Mouse (Mus musculus) lung, embryonic 14.5 days (tissue): ENCODE results near the gene Cort. TPM values are rescaled to one million over a fixed set of nuclear protein-coding genes. Genes with fewer than 3 reads are reported as not detected.
A peak's percentile ranks its signal among the peaks of the same experiment; 100 is the strongest.

Experiments
- ATAC-seq: fragments of 200-750 bp; cut with Nextera tagmentation; 2 replicates; pipeline ENCODE4 v1.8.0; 2017; ENCODE audit warnings: mild to moderate bottlenecking, moderate TSS enrichment, moderate library complexity; ENCODE audit not compliant: insufficient read depth
- DNase-seq: peaks from one replicate; pipeline ENCODE4 v3.0.0-alpha.2; 2015
- H3K27ac ChIP-seq: fragments of 300-500 bp; sonication (generic); 2 replicates; pipeline ENCODE4 v1.5.1; 2014; ENCODE audit warnings: low read depth, mild to moderate bottlenecking, moderate library complexity
- H3K27me3 ChIP-seq: fragments of 300-500 bp; sonication (generic); 2 replicates; pipeline ENCODE4 v1.6.1; 2014; ENCODE audit warnings: low read length, control low read depth; ENCODE audit not compliant: insufficient read depth
- H3K36me3 ChIP-seq: fragments of 300-500 bp; sonication (generic); 2 replicates; pipeline ENCODE4 v1.6.1; 2014; ENCODE audit warnings: control low read depth; ENCODE audit not compliant: insufficient read depth
- H3K4me1 ChIP-seq: fragments of 300-500 bp; sonication (generic); 2 replicates; pipeline ENCODE4 v1.6.1; 2014; ENCODE audit warnings: antibody characterized with exemption, control low read depth; ENCODE audit not compliant: insufficient read depth
- H3K4me2 ChIP-seq: fragments of 300-500 bp; sonication (generic); 2 replicates; pipeline ENCODE4 v1.6.1; 2014; ENCODE audit warnings: mild to moderate bottlenecking
- H3K4me3 ChIP-seq: fragments of 300-500 bp; sonication (generic); 2 replicates; pipeline ENCODE4 v1.5.1; 2014; ENCODE audit warnings: low read depth, low read length
- H3K9ac ChIP-seq: fragments of 300-500 bp; sonication (generic); 2 replicates; pipeline ENCODE4 v1.6.1; 2014
- H3K9me3 ChIP-seq: fragments of 300-500 bp; sonication (generic); 2 replicates; pipeline ENCODE4 v1.6.1; 2016; ENCODE audit warnings: low read depth, low read length, control low read depth
- CTCF ChIP-seq: IDR thresholded peaks from 2 replicates; pipeline ENCODE4 v1.5.1; 2016; ENCODE audit warnings: antibody characterized with exemption, low read depth
- WGBS: fragments of 180-500 bp; shearing (Covaris S2); extraction: QIAGEN DNeasy Blood & Tissue Kit; methylation state at CpG from one replicate; pipeline ENCODE4 v1.1.7; 2014; 5-methylcytosine and 5-hydroxymethylcytosine counted together
- polyA plus RNA-seq: library from polyadenylated mRNA; unstranded; fragments of >200 nt; fragmentation: Nextera tagmentation; extraction: Ambion mirVana; gene quantifications from 2 replicates; pipeline ENCODE4 v1.2.1, GENCODE M21; 2014

Cort gene
- polyA plus RNA-seq, 1 experiment from 2014 or later: not detected

DNA sequence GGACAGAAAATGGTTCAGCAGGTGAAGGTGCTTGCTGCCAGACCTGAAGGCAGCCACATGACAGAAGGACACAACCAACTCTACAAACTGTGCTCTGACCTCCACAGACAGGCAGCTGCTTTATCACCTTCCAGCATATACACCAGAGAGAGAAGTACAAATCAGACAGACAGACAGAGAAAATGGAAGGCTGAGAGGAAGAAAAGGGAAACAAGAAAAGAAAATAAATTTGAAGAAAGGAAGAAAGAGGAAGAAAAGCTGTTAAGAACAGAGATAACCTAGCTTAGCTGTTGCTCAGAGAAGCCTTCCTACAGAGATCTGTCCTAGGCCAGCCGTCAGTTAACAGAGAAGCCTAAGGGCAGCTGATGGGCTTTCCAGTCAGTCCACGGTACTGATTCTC lies 32.6 kb upstream of the Cort start:
- H3K4me3 ChIP-seq: no peak overlapping the region
- no peaks in the 10 kb centered on the region for H3K4me1 ChIP-seq
- no peaks in the 10 kb centered on the region for H3K9me3 ChIP-seq
- no peak overlapping the region for H3K4me2 ChIP-seq
- H3K9ac ChIP-seq: no peak overlapping the region
- TF ChIP-seq CTCF: no peak
- peaks cover 93% of the 10 kb centered on the region for H3K36me3 ChIP-seq
- no peak overlapping the region for H3K27ac ChIP-seq
- ATAC-seq (no peak), DNase-seq (no peak)
- 85% methylated on average over 2 of the region's 2 CpGs for WGBS
- H3K27me3 ChIP-seq: no peaks in the 10 kb centered on the region

GRCm38 (mm10) chr4:149157415-149157973 lies 30.9 kb upstream of the Cort start:
- no peak for TF ChIP-seq CTCF
- WGBS: 87% methylated on average over 8 of the region's 8 CpGs
- Histone ChIP-seq H3K9ac (no peak overlapping the region), H3K9me3 (no peaks in the 10 kb centered on the region), H3K36me3 (peaks cover 97% of the 10 kb centered on the region), H3K27me3 (no peaks in the 10 kb centered on the region), H3K4me2 (no peak overlapping the region), H3K4me1 (no peaks in the 10 kb centered on the region), H3K4me3 (no peak overlapping the region), H3K27ac (no peak overlapping the region)
- DNase-seq: no peak
- no peak for ATAC-seq

GRCm38 (mm10) chr4:149155711-149156110 lies 29.1 kb upstream of the Cort start:
- Histone ChIP-seq H3K4me3 (no peak overlapping the region), H3K27ac (no peak overlapping the region), H3K27me3 (no peaks in the 10 kb centered on the region), H3K4me2 (no peak overlapping the region), H3K36me3 (peaks cover 98% of the 10 kb centered on the region), H3K9me3 (no peaks in the 10 kb centered on the region), H3K9ac (no peak overlapping the region), H3K4me1 (no peaks in the 10 kb centered on the region)
- 88% methylated on average over 6 of the region's 6 CpGs for WGBS
- DNase-seq (no peak), ATAC-seq (no peak)
- TF ChIP-seq CTCF: no peak

- DNase-seq: no peak
- Histone ChIP-seq H3K9ac (no peak overlapping the region), H3K27me3 (no peaks in the 10 kb centered on the region), H3K4me3 (no peak overlapping the region), H3K27ac (no peak overlapping the region), H3K36me3 (peaks cover 98% of the 10 kb centered on the region), H3K9me3 (no peaks in the 10 kb centered on the region), H3K4me2 (no peak overlapping the region), H3K4me1 (no peaks in the 10 kb centered on the region)
- WGBS: 98% methylated on average over 7 of the region's 7 CpGs
- no peak for ATAC-seq
- no peak for TF ChIP-seq CTCF
Observed at GRCm38 (mm10) chr4:149154859-149155258, 28.3 kb upstream of the Cort start.

DNA sequence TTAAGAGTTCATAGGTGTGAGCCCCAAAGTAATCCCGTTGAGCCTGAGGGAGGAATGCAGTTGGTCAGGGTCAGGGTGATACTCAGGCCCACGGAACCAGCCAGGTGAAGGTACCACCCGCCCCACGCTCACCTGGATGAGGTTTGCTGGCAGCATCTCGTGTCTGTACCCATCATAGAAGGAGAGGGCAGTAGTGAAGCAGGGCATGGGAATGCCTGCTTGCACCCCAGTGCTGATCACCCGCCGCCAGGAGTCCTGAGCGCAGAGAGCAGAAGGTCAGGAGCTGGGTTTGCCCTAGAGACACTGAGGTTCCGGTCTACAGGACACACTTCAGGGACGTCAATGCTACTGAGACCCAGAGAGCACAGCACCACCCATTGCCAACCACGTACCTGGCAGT lies 24.2 kb upstream of the Cort start:
- no peak for DNase-seq
- Histone ChIP-seq H3K9ac (no peak overlapping the region), H3K27me3 (no peaks in the 10 kb centered on the region), H3K4me2 (no peak overlapping the region), H3K4me3 (no peak overlapping the region), H3K36me3 (peaks cover 66% of the 10 kb centered on the region), H3K27ac (no peak overlapping the region), H3K9me3 (no peaks in the 10 kb centered on the region), H3K4me1 (no peaks in the 10 kb centered on the region)
- TF ChIP-seq CTCF: no peak
- WGBS: 91% methylated on average over 11 of the region's 11 CpGs
- ATAC-seq: no peak

GRCm38 (mm10) chr4:149150256-149150655 lies 23.7 kb upstream of the Cort start:
- TF ChIP-seq CTCF: no peak
- peaks cover 61% of the 10 kb centered on the region for H3K36me3 ChIP-seq
- no peak overlapping the region for H3K9ac ChIP-seq
- H3K4me2 ChIP-seq: no peak overlapping the region
- H3K27me3 ChIP-seq: no peaks in the 10 kb centered on the region
- no peak overlapping the region for H3K27ac ChIP-seq
- WGBS: 76% methylated on average over 11 of the region's 11 CpGs
- H3K4me3 ChIP-seq: no peak overlapping the region
- DNase-seq (no peak), ATAC-seq (no peak)
- no peaks in the 10 kb centered on the region for H3K4me1 ChIP-seq
- no peaks in the 10 kb centered on the region for H3K9me3 ChIP-seq

- ATAC-seq (no peak), DNase-seq (no peak)
- no peak for TF ChIP-seq CTCF
- no peak overlapping the region for H3K9ac ChIP-seq
- no peaks in the 10 kb centered on the region for H3K4me1 ChIP-seq
- H3K36me3 ChIP-seq: peaks cover 55% of the 10 kb centered on the region
- no peaks in the 10 kb centered on the region for H3K9me3 ChIP-seq
- H3K27ac ChIP-seq: peak overlapping the region; percentile 8; the same call in 1 of the 2 replicates
- no peak overlapping the region for H3K4me2 ChIP-seq
- WGBS: 53% methylated on average over 7 of the region's 7 CpGs
- H3K4me3 ChIP-seq: no peak overlapping the region
- no peaks in the 10 kb centered on the region for H3K27me3 ChIP-seq
Observed at GRCm38 (mm10) chr4:149149611-149150010, 23.0 kb upstream of the Cort start.

DNA sequence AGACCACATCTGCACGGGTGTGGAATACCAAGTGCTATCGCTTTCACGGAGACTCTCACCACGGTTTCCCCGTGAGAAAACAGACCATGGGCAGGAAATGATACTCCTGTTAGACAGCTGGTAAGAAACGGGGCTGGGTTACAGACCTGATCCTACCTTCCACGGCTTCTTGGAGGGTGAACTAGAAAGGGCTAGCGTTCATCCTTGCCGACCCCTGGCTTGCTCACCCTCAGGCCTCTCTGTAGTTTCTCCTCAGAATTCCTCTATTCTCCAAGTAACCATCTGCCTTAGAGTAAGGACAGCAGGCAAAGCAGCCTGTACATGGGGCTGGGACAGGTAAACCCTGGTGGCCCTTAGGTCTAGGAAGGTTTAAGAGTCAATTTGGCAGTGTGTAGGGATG lies 22.6 kb upstream of the Cort start:
- H3K27me3 ChIP-seq: no peaks in the 10 kb centered on the region
- no peaks in the 10 kb centered on the region for H3K4me1 ChIP-seq
- H3K9me3 ChIP-seq: no peaks in the 10 kb centered on the region
- peak overlapping the region; percentile 8; the same call in 1 of the 2 replicates for H3K27ac ChIP-seq
- no peak overlapping the region for H3K4me3 ChIP-seq
- no peak for ATAC-seq
- WGBS: 75% methylated on average over 9 of the region's 9 CpGs
- no peak for TF ChIP-seq CTCF
- H3K36me3 ChIP-seq: peaks cover 51% of the 10 kb centered on the region
- no peak overlapping the region for H3K9ac ChIP-seq
- H3K4me2 ChIP-seq: no peak overlapping the region
- no peak for DNase-seq
